Mouse (Mus musculus) kidney, postnatal 0 days (tissue): ENCODE results near the gene Fbxo42. TPM values are rescaled to one million over a fixed set of nuclear protein-coding genes. Genes with fewer than 3 reads are reported as not detected.

Experiments used
- ATAC-seq: fragments of 200-750 bp; cut with Nextera tagmentation; replicated peaks from 2 replicates; pipeline ENCODE4 v1.8.0; 2017; ENCODE audit warnings: low read depth, moderate number of reproducible peaks, moderate TSS enrichment, moderate library complexity; ENCODE audit not compliant: low FRiP score
- DNase-seq: peaks from one replicate; pipeline ENCODE4 v3.0.0-alpha.2; 2016; ENCODE audit warnings: low spot score
- H3K27ac ChIP-seq: fragments of 300-500 bp; sonication (generic); 2 replicates; pipeline ENCODE4 v1.5.1; 2014; ENCODE audit warnings: mild to moderate bottlenecking
- H3K27me3 ChIP-seq: fragments of 300-500 bp; sonication (generic); 2 replicates; pipeline ENCODE4 v1.6.1; 2014; ENCODE audit warnings: low read length, mixed read lengths; ENCODE audit not compliant: insufficient read depth
- H3K36me3 ChIP-seq: fragments of 300-500 bp; sonication (generic); 2 replicates; pipeline ENCODE4 v1.6.1; 2014; ENCODE audit warnings: low read length, mixed read lengths; ENCODE audit not compliant: insufficient read depth
- H3K4me1 ChIP-seq: fragments of 300-500 bp; sonication (generic); replicated peaks from 2 replicates; pipeline ENCODE4 v1.6.1; 2014; ENCODE audit warnings: antibody characterized with exemption, low read length, mixed read lengths; ENCODE audit not compliant: insufficient read depth
- H3K4me2 ChIP-seq: fragments of 300-500 bp; sonication (generic); 2 replicates; pipeline ENCODE4 v1.6.1; 2014; ENCODE audit warnings: mild to moderate bottlenecking, low read length, moderate library complexity, mixed read lengths
- H3K4me3 ChIP-seq: fragments of 300-500 bp; sonication (generic); replicated peaks from 2 replicates; pipeline ENCODE4 v1.5.1; 2014; ENCODE audit warnings: low read depth, low read length
- H3K9ac ChIP-seq: fragments of 300-500 bp; sonication (generic); 2 replicates; pipeline ENCODE4 v1.6.1; 2014; ENCODE audit warnings: low read depth, low read length
- H3K9me3 ChIP-seq: fragments of 300-500 bp; sonication (generic); replicated peaks from 2 replicates; pipeline ENCODE4 v1.6.1; 2016; ENCODE audit warnings: low read length, inconsistent platforms, mixed read lengths
- CTCF ChIP-seq: IDR thresholded peaks from 2 replicates; pipeline ENCODE4 v1.5.1; 2016; ENCODE audit warnings: antibody characterized with exemption, low read depth, mild to moderate bottlenecking, moderate library complexity
- WGBS: fragments of 180-500 bp; shearing (Covaris S2); extraction: QIAGEN DNeasy Blood & Tissue Kit; methylation state at CpG from one replicate; pipeline ENCODE4 v1.1.7; 2014; 5-methylcytosine and 5-hydroxymethylcytosine counted together
- polyA plus RNA-seq: library from polyadenylated mRNA; unstranded; fragments of >200 nt; fragmentation: Nextera tagmentation; extraction: Ambion mirVana; gene quantifications from 2 replicates; pipeline ENCODE4 v1.2.1, GENCODE M21; 2015

Gene Fbxo42
- polyA plus RNA-seq, 1 experiment from 2014 or later = 14.6 TPM

DNA sequence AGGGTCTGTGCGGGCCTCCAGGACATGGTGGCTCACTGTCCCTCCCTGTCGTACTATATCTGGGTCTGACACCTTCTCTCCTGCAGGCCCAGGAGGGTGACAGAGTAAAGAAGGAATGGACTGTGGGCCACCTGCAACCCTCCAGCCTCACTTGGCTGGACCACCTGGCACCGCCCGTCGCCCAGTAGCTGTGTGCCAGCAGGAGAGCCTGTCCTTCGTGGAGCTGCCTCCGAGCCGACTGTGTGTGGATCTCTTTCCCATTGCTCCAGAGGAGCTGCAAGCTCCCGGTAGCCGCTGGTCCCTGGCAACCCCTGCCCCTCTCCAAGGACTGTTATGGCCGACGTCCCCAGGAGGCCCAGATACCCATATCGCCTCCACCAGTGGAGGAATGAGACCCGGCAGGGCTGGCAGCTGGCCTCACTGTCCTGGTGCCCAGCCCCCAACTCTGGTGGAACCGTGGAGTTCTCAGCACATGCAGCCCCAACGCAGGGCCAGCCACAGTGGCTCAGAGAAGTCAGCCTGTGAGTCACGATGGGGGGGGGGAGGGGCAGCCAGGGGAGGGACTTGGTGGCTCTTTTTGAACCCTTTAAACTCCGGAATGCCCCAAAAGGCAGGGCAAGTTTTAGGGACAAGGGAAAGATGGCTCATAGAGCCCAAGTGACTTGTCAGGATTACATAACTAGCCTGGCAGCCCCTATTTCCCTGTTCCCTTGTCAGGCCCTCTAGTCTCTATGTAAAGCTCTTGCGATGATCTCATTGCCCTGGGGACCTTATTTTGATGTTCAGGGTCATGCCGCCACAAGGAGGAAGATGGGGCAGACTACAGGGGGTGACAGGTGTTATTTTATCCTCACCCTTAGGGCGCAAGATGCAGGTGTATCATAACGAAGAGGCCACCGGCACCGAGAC, 98.6 kb downstream of the Fbxo42 start:
- H3K4me1 ChIP-seq = peaks cover 41% of the 10 kb centered on the region; the same call in 1 of the 2 replicates
- peaks cover 11% of the 10 kb centered on the region for H3K27me3 ChIP-seq
- no peak overlapping the region for H3K4me3 ChIP-seq
- H3K9ac ChIP-seq = no peak overlapping the region
- no peaks in the 10 kb centered on the region for H3K36me3 ChIP-seq
- ATAC-seq = no peak
- no peak for TF ChIP-seq CTCF
- no peak for DNase-seq
- WGBS = 30% methylated on average over 24 of the region's 24 CpGs
- no peak overlapping the region for H3K27ac ChIP-seq
- H3K9me3 ChIP-seq = no peaks in the 10 kb centered on the region
- peak overlapping the region; percentile 0; the same call in 1 of the 2 replicates for H3K4me2 ChIP-seq

DNA sequence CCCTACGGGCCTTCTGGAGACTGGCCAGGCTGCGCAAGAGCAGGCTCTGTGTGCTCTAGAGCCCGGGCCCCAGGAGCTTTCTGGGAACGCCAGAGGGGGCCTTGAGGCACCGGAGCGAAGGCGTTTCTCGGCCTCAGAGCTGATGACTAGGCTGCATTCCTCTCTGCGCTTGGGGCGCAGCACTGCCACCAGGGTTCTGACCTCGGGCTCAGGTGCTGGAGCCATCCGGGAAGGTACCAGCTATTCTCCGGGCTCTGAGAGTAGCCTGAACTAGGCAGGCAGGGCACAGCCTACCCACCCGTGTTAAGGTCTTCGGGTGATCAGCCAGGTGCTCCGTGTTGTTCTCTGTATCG, 99.3 kb downstream of the Fbxo42 start:
- H3K9ac ChIP-seq = peak overlapping the region; percentile 10; the same call in 1 of the 2 replicates
- ATAC-seq (no peak), DNase-seq (no peak)
- no peaks in the 10 kb centered on the region for H3K9me3 ChIP-seq
- no peak overlapping the region for H3K4me3 ChIP-seq
- WGBS = 8% methylated on average over 17 of the region's 17 CpGs
- H3K27me3 ChIP-seq = peaks cover 11% of the 10 kb centered on the region
- TF ChIP-seq CTCF = no peak
- H3K36me3 ChIP-seq = no peaks in the 10 kb centered on the region; the same call in 1 of the 2 replicates
- H3K4me2 ChIP-seq = peak overlapping the region; percentile 73
- H3K27ac ChIP-seq = no peak overlapping the region
- peaks cover 40% of the 10 kb centered on the region; the same call in 1 of the 2 replicates for H3K4me1 ChIP-seq

DNA sequence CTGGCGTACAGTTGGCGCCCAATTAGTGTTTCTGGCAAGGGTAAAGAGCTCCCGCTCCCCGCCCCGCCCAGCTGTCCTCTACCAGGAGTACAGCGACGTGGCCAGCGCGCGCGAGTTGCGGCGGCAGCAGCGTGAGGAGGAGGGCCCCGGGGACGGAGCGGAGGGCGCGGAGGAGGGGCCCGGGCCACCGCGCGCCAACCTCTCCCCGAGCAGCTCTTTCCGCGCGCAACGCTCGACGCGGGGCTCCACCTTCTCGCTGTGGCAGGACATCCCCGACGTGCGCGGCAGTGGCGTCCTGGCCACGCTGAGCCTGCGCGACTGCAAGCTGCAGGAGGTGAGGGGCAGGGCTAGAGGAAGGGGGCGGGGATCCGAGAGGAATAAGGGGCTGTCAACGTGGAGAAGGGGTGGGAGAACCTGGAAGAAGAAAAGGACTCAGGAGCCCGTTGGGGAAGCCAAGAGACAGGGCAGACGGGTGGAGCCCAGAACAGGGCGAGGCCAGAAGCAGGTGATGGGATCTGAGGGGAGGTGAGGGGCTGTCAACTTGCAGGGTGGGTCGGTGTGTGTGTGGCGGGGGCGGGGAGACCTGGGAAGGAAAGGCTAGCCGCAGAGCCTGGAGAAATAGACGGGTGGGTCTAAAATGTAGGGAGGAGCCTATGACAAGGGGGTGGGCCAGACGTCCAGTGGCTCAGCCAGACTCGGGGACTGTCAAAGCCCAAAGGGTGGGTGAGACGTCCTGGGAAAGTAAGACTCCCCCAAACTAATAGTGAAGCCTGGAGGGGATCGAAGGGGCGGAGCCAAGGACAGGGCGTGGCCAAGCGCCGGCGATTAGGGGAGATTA, 100.3 kb downstream of the Fbxo42 start:
- peak overlapping the region; percentile 73 for H3K4me2 ChIP-seq
- peaks cover 11% of the 10 kb centered on the region for H3K27me3 ChIP-seq
- no peak overlapping the region for H3K27ac ChIP-seq
- 0 out of 2 replicates have a peak overlapping the region, but pooled peaks have one; percentile 27 for H3K9ac ChIP-seq
- 1% methylated on average over 58 of the region's 60 CpGs for WGBS
- no peaks in the 10 kb centered on the region for H3K9me3 ChIP-seq
- TF ChIP-seq CTCF = no peak
- peak overlapping the region; percentile 38 for H3K4me3 ChIP-seq
- peaks cover 30% of the 10 kb centered on the region; the same call in 1 of the 2 replicates for H3K4me1 ChIP-seq
- ATAC-seq (peak; percentile 57), DNase-seq (peak; percentile 64)
- no peaks in the 10 kb centered on the region; the same call in 1 of the 2 replicates for H3K36me3 ChIP-seq

DNA sequence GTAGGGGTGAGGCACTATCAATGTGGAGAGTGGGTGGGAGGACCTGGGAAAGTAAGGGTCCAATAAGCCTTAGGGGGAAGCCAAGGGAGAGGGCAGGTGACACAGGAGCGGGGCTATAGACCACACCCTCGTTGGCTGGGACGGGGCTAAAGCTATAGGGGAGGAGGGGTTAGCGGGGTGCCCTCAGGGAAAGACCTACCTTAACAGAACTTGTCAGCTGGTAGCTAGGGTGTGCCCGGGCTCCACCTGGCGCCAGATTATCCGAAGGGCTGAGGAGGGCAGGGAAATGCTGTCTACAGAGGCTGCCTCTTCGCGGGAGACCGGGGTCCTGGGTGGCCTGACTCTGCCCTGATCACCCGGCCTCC, 100.9 kb downstream of the Fbxo42 start:
- Histone ChIP-seq H3K27me3 (peaks cover 11% of the 10 kb centered on the region), H3K4me1 (peaks cover 28% of the 10 kb centered on the region; the same call in 1 of the 2 replicates), H3K9me3 (no peaks in the 10 kb centered on the region), H3K4me3 (no peak overlapping the region), H3K36me3 (no peaks in the 10 kb centered on the region; the same call in 1 of the 2 replicates), H3K4me2 (peak overlapping the region; percentile 73), H3K9ac (no peak overlapping the region), H3K27ac (no peak overlapping the region)
- DNase-seq = no peak
- ATAC-seq = peak; percentile 19; the same call in 1 of the 2 replicates
- WGBS = 11% methylated on average over 10 of the region's 11 CpGs
- TF ChIP-seq CTCF = peak; percentile 33; the same call in 1 of the 2 replicates

DNA sequence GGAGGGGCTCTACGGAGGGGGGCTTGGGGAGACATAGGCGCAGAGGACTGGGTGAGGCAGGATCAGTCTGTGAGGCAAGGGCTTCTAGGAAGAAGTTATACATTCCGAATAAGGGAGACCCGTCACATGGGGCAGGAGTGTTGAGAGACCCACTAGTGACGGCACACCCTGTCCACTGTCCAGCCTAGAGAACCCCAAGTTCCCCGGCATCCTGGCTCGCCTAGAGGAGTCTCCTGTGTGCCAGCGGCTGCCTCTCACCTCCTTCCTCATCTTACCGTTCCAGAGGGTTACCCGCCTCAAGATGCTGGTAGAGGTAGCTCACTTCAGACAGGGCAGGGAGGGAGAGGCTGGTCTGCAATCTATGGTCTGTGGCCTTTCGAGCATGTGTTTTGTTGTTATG, 101.7 kb downstream of the Fbxo42 start:
- ATAC-seq = no peak
- 81% methylated on average over 11 of the region's 11 CpGs for WGBS

DNA sequence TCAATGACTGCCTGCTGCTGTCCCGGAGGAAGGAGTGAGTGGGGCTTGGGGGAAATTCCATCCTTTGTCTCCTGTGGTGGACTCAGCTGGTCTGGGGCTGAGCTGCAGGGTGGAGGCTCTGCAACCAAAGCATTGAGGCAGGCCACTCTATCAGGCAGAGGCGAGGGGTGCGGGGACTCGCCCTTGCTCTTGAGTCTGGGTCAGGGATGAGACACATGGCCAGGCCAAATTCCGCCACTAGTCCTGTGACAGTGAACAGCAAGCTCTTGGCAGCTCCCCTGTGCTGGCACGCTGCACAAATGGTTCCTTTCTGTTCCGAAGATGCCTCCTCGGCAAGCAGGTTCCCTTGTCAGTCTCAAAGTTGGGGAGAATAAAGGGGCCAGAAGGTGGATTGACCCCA, 103.4 kb downstream of the Fbxo42 start:
- ATAC-seq (no peak), DNase-seq (no peak)
- Histone ChIP-seq H3K27me3 (peaks cover 11% of the 10 kb centered on the region), H3K4me2 (no peak overlapping the region), H3K4me1 (peaks cover 26% of the 10 kb centered on the region; the same call in 1 of the 2 replicates), H3K4me3 (no peak overlapping the region), H3K9ac (no peak overlapping the region), H3K36me3 (no peaks in the 10 kb centered on the region; the same call in 1 of the 2 replicates), H3K27ac (no peak overlapping the region), H3K9me3 (no peaks in the 10 kb centered on the region)
- 81% methylated on average over 8 of the region's 8 CpGs for WGBS
- TF ChIP-seq CTCF = no peak

More for the DNA sequence above, 101.7 kb downstream of the Fbxo42 start:
- Histone ChIP-seq H3K4me1 (peaks cover 28% of the 10 kb centered on the region; the same call in 1 of the 2 replicates), H3K9ac (no peak overlapping the region), H3K4me3 (no peak overlapping the region), H3K9me3 (no peaks in the 10 kb centered on the region), H3K36me3 (no peaks in the 10 kb centered on the region; the same call in 1 of the 2 replicates), H3K4me2 (no peak overlapping the region), H3K27me3 (peaks cover 11% of the 10 kb centered on the region), H3K27ac (no peak overlapping the region)
- no peak for TF ChIP-seq CTCF
- no peak for DNase-seq
